Mouse (Mus musculus) left cerebral cortex, postnatal 4 days (tissue): Measurements from ENCODE around the gene Strn3. TPM values are rescaled to one million over a fixed set of nuclear protein-coding genes. Genes with fewer than 3 reads are reported as not detected.

Experiments used
- DNase-seq: peaks from one replicate; pipeline ENCODE4 v3.0.0-alpha.2; 2022
- intact Hi-C: fragments of 180-260 bp; cut with DNase I; formaldehyde crosslinking; loops from one replicate; pipeline ENCODE4 v1.15.1; 2025
- total RNA-seq, 2 experiments: library from RNA; stranded (reverse); gene quantifications; 2 replicates each; pipeline ENCODE4 v1.2.3; 2021

The Strn3 gene
- total RNA-seq: 10 to 100 TPM; 88.1 to 92.9 TPM

DNA sequence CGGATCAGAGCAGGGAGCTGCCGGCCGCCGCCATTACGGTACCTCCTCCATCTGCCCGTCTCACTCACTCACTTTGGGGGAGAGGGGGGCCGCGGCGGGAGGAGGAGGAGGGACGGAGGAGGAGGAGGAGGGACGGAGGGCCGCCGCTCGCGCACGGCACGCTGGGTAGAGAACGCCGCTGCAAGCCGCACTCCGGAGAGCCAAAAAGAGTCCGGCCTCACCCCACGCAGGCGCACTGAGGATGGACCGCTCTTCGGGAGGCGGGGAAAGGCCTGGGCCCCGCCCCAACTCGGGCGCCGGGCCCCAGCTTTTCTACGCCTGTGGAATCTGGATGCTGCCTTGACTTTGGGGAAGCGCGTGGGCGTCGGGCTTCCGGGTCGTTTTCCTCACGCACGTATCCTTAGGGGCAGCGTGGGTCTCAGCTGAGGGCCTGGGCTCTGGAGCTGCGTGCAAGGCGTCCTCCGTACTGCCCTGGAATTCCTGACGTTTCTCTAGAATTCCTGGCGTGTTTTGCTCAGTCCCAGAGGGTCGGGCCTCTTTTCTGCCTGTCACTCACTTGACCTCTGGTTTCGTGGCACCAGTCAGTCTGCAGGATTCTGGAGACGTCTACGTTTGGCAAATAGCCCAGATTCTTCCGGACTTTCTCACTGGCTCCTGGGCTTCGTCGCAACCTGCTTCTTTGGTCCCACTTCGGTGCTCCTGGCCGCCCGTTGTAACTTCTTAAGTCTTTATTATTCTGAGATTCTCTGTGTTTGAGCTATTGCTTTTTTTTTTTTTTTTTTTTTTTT is at the start of gene Strn3:
Gene Strn3 (minus strand): TSS at position 53 of the 788 bp plus-strand sequence.
- DNase-seq: peak; percentile 97
- intact Hi-C loops: no loop called here

GRCm38 (mm10) chr12:51736807-51737206 is 45.1 kb upstream of the Strn3 start:
- intact Hi-C loops: no loop called here
- no peak for DNase-seq

GRCm38 (mm10) chr12:51736381-51736780 is 44.7 kb upstream of the Strn3 start:
- DNase-seq: no peak
- intact Hi-C loops: no loop called here

DNA sequence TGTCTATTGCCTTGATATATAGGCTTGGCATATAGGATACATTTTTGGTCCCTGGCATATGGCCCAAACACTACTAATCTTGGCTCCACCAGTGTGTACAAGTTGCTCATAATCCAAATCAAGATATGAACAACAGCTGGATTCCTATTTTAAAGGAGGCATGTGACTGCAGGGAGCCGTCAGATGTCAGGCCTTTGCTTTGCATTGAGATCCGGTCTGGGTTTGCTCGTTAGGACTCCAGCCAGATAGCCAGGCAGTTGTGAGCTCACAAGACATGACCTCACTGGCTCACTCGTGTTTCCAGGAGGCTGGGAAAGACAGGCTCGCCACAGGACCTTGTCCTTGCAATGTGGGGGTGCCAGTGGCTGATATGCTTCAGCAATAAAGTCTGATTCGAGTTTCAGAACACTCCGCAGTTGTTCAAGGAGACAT is 44.2 kb upstream of the Strn3 start:
- DNase-seq: no peak
- intact Hi-C loops: no loop called here

DNA sequence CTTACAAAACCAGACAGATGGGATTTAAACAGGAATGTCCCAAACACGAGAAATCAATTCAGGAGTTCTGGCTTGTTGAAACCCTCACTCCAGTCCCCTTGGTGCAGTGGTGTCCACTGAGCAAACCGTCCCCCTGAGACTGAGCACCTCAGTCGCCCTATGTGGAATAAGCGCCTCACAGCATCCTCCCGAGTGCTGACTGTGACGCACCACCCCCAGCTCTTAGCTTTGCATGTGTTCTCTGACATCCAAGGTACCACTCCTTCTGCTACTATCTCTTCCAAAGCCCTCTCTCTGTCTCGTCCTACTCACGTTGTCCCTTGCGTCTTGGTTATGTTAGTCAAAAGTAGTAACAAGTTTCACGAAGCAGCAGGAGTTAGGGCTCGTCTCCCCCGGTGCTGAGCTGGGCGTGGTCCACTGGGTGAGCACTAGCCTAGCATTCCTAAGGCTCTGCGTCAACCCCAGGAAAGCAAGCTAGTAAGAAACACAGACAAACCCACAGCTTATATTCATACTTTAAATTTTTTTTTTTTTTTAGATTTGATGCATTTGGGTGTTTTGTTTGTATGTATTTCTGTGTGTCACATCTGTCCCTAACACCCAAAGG is 43.0 kb upstream of the Strn3 start:
- no peak for DNase-seq
- intact Hi-C loops: no loop called here

GRCm38 (mm10) chr12:51729827-51730226 is 38.1 kb upstream of the Strn3 start:
- no peak for DNase-seq
- intact Hi-C loops: no loop called here

- intact Hi-C loops: no loop called here
- no peak for DNase-seq
Measured at GRCm38 (mm10) chr12:51729058-51729457, 37.4 kb upstream of the Strn3 start.

DNA sequence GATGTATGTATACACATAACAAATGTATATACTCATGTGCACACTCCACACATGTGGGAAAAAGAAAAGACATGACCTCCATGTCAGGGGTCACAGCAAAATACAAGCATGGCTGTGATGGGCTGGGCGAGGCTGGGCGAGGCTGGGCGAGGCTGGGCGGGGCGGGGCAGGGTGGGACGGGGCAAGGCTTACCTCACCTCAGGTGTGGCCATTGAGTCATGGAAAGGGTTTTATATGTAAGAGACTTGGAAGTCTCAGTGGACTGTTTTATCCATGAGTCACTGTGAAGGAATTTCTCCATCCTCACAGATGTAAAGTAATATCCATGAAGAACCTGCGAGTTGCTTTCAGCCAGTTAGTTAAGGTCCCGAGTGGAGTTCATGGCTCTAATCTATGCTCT is 30.1 kb upstream of the Strn3 start:
- DNase-seq: no peak
- intact Hi-C loops: no loop called here

DNA sequence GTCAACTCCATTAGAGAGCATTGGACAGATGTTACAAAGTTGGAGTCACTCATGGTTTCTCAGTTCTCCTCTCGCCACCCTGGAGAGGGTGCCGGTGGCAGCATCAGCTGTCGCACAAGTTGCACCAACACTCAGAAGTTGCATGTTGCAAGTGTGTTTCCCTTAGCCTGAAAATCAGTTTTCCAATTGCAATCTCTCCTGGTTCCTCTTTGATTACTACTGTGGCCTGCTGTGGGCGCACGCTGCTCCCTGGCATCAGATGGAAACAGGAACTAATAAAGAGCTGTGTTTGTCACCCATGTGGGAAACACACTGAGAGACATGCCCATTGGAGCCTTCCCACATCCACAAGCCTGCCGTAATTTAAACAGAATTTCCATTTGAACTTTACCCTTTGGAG is 26.9 kb upstream of the Strn3 start:
- DNase-seq: no peak
- intact Hi-C loops: no loop called here

DNA sequence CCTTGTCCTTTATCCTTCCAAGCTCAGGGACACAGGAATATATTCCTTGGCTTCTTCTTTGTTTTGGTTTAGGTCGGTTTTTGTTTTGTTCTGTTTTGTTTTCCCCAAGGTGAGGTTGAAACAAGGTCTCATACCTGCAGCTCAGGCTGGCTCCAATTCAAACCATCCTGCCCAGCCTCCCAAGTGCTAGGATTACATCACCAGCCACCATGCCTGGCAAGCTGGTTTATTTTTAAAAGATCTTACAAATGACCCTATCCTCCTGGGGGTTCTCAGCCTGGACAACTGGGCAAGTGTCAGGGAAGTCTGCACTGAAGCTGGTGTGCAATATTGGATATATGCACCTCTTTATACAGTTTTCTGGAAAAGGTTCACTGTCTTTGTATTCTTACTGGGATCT is 21.0 kb upstream of the Strn3 start:
- intact Hi-C loops: no loop called here
- DNase-seq: no peak

DNA sequence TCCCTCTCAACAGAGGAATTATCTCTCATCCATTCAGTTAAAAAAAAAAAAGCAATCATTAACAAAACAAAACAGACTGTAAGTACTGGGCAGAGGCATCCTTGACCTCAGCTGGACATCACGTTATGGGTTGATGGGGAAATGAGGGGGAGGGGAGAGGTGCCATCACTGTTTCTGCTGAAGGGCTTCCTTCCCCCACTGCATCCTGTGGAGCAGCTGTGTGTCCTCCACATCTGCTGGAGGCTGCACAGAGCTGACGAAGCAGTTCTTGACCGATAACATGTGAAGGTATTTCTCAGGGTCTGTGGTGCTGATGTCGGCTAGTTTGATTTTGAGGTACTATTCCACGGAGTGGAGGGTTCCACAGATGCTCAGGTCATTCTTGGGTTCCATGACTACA is 18.5 kb upstream of the Strn3 start:
- intact Hi-C loops: no loop called here
- DNase-seq: no peak

DNA sequence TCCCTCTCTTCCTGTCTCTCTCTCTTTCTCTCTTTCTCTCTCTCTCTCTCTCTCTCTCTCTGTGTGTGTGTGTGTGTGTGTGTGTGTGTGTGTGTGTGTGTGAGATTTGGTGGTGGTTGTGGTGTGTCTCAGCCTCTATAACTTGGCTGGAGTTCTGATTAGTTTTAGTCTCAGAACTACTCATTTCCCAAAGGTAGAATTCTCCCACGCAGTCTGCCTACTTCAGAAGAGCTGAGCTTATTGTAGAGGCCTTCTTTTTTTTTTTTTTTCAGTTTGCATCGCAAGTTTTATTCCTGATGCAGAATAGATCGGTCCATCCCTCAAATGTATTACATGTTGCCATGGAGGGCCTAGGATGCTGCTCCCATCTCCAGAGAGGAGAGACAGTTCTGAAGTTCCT is 18.0 kb upstream of the Strn3 start:
- intact Hi-C loops: no loop called here
- DNase-seq: no peak

DNA sequence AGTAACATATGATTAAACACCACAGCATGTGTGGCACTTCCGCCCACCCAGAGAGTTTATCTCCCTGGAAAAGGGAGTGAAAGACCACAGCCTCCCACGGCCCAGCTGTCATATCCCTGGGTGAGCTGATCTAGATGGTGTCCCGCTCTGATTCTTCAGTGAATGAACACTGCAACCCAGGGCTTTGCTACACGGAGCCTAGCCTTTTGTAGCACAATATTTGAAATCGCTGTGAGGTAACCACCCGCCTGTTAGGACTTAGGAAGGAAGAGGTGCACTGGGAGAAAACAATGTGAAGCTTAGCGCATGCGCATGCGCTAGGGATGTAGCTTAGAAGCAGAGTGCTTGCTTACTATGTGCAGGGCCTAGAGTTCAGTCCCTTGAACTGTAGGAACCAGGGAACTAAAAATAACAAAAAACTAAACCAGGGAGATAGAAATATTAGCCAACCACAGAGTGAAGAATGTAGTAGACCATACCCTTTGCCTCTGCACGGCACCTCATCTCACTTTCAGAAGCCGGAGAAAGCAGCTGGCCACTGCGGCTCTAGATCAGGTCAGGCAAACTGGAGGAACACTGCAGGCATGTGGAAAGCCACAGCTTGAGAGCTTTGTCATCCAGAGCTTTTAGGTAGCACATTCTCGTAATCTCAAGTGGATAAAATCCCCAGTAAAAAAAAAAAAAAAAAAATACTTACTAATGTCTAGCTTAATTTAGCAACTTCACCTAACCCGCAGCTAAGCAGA is 17.4 kb upstream of the Strn3 start:
- DNase-seq: no peak
- intact Hi-C loops: no loop called here

DNA sequence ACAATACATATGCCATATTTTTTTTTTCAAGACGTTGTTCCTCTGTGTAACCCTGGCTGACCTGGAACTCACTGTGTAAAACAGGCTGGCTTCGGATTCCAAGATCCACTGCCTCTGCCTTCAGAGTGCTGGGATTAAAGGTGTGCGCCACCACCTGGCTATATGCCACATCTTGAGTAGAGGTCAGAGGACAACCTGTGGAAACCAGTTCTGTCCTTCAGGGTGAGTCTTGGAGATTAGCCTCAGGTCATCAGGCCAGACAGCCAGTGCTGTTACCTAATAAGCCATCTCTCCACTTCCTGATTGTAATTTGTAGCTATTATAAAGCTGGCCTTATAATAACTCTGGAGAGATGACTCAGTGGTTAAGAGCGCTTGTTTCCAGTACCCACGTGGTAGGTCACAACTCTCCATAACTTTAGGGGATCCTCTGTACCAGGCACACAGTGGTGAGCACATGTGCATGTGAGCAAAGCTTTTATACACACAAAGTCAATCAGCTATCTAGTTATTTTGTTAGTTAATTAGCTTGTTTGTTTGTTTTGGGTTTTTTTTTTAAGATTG is 15.1 kb upstream of the Strn3 start:
- intact Hi-C loops: no loop called here
- DNase-seq: no peak

DNA sequence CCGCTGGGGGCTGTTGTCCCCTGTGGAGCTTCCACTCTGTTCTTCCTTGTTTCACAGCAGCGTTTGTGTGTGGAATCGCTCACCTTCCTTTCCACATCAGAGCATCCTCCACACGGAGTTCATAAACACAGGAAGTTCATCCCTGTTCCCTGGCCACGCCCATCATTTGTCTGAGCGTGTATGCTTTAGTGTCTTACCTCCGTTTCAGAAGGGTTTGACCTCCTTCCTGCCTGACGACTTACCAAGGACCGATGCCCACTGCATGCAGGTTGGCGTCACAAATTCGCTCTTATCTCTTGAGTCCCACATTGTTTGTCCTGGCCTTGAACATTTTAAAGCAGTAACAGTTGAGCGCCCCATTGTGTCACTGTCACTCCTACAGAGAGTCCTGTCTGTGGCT is 14.1 kb upstream of the Strn3 start:
- intact Hi-C loops: no loop called here

GRCm38 (mm10) chr12:51704572-51704971 is 12.9 kb upstream of the Strn3 start:
- intact Hi-C loops: no loop called here
- no peak for DNase-seq

More for the DNA sequence above, 14.1 kb upstream of the Strn3 start:
- no peak for DNase-seq

GRCm38 (mm10) chr12:51703859-51704258 is 12.2 kb upstream of the Strn3 start:
- intact Hi-C loops: no loop called here
- no peak for DNase-seq

DNA sequence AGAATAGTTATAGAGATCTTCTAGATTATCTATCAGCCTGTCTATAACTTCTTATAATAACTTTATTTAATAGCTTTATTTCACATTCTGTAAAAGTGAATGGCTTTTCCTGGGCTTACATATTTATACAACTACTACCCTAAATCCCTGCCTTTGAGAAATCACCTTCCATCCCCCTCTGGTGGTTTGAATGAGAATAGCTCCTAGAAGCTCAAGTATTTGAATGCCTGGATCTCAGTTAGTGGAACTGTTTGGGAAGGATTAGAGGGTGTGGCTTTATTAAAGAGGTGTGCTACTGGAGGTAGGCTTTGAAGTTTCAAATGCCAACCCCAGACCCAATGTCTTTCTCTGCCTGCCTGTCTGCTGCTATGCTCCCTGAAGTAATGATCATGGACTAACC is 10.0 kb upstream of the Strn3 start:
- no peak for DNase-seq
- intact Hi-C loops: no loop called here

GRCm38 (mm10) chr12:51699623-51700393 is 8.1 kb upstream of the Strn3 start:
- no peak for DNase-seq
- intact Hi-C loops: no loop called here

DNA sequence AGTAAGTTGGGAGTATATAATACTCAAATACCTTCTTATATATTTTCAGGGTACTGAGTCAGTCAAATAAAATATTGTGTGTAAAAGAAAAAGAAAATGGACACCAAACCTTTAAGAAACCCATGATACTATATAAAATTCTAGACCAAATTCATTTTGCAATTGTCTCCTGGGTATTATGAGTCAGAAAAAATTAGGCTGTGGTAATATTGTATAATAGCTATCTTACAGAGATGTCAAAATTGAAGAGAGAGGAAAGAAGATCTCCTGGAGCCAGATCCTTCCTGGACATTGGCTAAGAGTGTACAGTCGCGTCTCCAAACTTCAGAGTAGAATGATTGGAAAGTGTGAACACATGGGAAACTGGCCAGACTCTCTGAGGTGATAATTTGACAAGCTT is 4.5 kb upstream of the Strn3 start:
- intact Hi-C loops: no loop called here
- DNase-seq: no peak

DNA sequence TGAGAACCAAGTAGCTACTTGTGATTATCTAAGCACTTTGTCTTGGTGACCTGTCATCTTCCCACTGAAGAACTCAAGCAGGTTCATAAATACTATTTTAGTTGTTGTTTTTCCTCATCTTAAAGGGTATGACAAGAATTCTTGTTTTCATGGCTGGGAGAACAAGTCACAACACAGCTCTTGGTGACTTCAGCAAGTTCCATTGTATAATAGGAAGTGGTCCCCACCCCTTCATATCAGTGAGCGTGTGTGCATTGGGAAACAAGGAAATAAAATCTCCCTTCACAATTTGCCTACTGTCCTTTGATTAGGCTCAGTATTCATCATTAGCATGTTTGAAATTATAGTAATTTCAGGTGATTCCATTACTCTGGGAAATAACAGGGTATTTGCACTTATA is 3.3 kb upstream of the Strn3 start:
- DNase-seq: no peak
- intact Hi-C loops: no loop called here
